Mouse (Mus musculus): Measurements from ENCODE around the gene Hivep3.

GRCm38 (mm10) chr4:119987376-119988087, 253.9 kb downstream of the Hivep3 start:
- TF ChIP-seq EP300 (IDR thresholded peaks at IDR 0.05; ENCODE audit: low read depth in 1 of 2, low read length in 2 of 2) (no peak), CTCF (IDR thresholded peaks at IDR 0.05 in 2 of 3, conservative IDR thresholded peaks at IDR 0.05 in 1 of 3; ENCODE audit: control insufficient read depth in 1 of 3, insufficient read depth in 1 of 3, low read depth in 2 of 3, low read length in 3 of 3, poor library complexity in 1 of 3, severe bottlenecking in 1 of 3) (no peak), SIN3A (IDR thresholded peaks at IDR 0.05; ENCODE audit: low read length) (no peak), GATA1 (IDR thresholded peaks at IDR 0.05; ENCODE audit: low read depth, low read length) (no peak)

All from MEL (cell line).